Mouse (Mus musculus) R1 (cell line): ENCODE results near the gene Psd4.
A peak's percentile ranks its signal among the peaks of the same experiment; 100 is the strongest.

Experiments
- DNase-seq: peaks from one replicate; pipeline ENCODE4 v3.0.0-alpha.2; 2018; ENCODE audit warnings: low read depth, low spot score

The Psd4 gene

GRCm38 (mm10) chr2:24367030-24367894, at the start of gene Psd4:
Psd4 (plus strand) TSS chr2:24367580.
- peak; percentile 31 for DNase-seq

- DNase-seq: no peak
Observed at GRCm38 (mm10) chr2:24317919-24318598, 49.3 kb upstream of the Psd4 start.

GRCm38 (mm10) chr2:24335333-24335732, 32.0 kb upstream of the Psd4 start:
- no peak for DNase-seq

GRCm38 (mm10) chr2:24336545-24336944, 30.8 kb upstream of the Psd4 start, which contains the start of gene Il1rn:
Il1rn (plus strand) TSS chr2:24336853.
- no peak for DNase-seq

- DNase-seq: no peak
Observed at GRCm38 (mm10) chr2:24341395-24341885, 25.9 kb upstream of the Psd4 start.

- DNase-seq: no peak
Observed at GRCm38 (mm10) chr2:24344619-24345018, 22.8 kb upstream of the Psd4 start.

GRCm38 (mm10) chr2:24345056-24345455, 22.3 kb upstream of the Psd4 start:
- DNase-seq: no peak

- DNase-seq: no peak
Observed at GRCm38 (mm10) chr2:24347926-24348325, 19.5 kb upstream of the Psd4 start.

- DNase-seq: no peak
Observed at GRCm38 (mm10) chr2:24351159-24351558, 16.2 kb upstream of the Psd4 start.

GRCm38 (mm10) chr2:24353042-24353441, 14.3 kb upstream of the Psd4 start:
- no peak for DNase-seq

GRCm38 (mm10) chr2:24357642-24358041, 9.7 kb upstream of the Psd4 start:
- DNase-seq: peak; percentile 32

GRCm38 (mm10) chr2:24359347-24359746, 8.0 kb upstream of the Psd4 start:
- no peak for DNase-seq

GRCm38 (mm10) chr2:24363818-24364217, 3.6 kb upstream of the Psd4 start:
- DNase-seq: no peak

GRCm38 (mm10) chr2:24366214-24366975, 985 bp upstream of the Psd4 start:
- no peak for DNase-seq

GRCm38 (mm10) chr2:24367895-24368261, 498 bp downstream of the Psd4 start:
- DNase-seq: no peak

GRCm38 (mm10) chr2:24378747-24379450, 11.5 kb downstream of the Psd4 start:
- DNase-seq: no peak

GRCm38 (mm10) chr2:24382456-24383230, 15.3 kb downstream of the Psd4 start:
- no peak for DNase-seq

GRCm38 (mm10) chr2:24383636-24384035, 16.3 kb downstream of the Psd4 start:
- no peak for DNase-seq

GRCm38 (mm10) chr2:24384393-24384792, 17.0 kb downstream of the Psd4 start:
- DNase-seq: no peak

GRCm38 (mm10) chr2:24385111-24385961, 18.0 kb downstream of the Psd4 start:
- peak; percentile 66 for DNase-seq
